Mouse (Mus musculus) layer of hippocampus, adult 8-10 months (tissue): ENCODE measurements around the gene Col4a2. TPM values are rescaled to one million over a fixed set of nuclear protein-coding genes. Genes with fewer than 3 reads are reported as not detected.
A peak's percentile ranks its signal among the peaks of the same experiment; 100 is the strongest.

Source experiments
- DNase-seq, 2 experiments: peaks; one replicate each; pipeline ENCODE4 v3.0.0; 2022; ENCODE audit warnings: low spot score in 2 of 2
- total RNA-seq, 4 experiments: library from RNA; stranded (reverse); gene quantifications; 2 replicates each; pipeline ENCODE4 v1.2.4; 2022

Gene Col4a2
- total RNA-seq, 4 experiments from 2014 or later = 39.6 to 55.5 (median 43.9) TPM

- DNase-seq = peak; percentile 78 to 84
These were observed 69.6 kb downstream of the Col4a2 start for GRCm38 (mm10) chr8:11382059-11382810.

GRCm38 (mm10) chr8:11382933-11383332, 70.3 kb downstream of the Col4a2 start:
- no peak for DNase-seq

- no peak for DNase-seq
These were observed 70.8 kb downstream of the Col4a2 start for GRCm38 (mm10) chr8:11383379-11383778.

GRCm38 (mm10) chr8:11384841-11385240, 72.2 kb downstream of the Col4a2 start:
- DNase-seq = no peak

GRCm38 (mm10) chr8:11385272-11385905, 72.8 kb downstream of the Col4a2 start:
- DNase-seq = no peak

GRCm38 (mm10) chr8:11387282-11387681, 74.7 kb downstream of the Col4a2 start:
- no peak for DNase-seq

- no peak for DNase-seq
These were observed 76.9 kb downstream of the Col4a2 start for GRCm38 (mm10) chr8:11389275-11390050.

- DNase-seq = peak in 1 of 2 experiments; percentile 58
These were observed 80.1 kb downstream of the Col4a2 start for GRCm38 (mm10) chr8:11392739-11393138.

- no peak for DNase-seq
These were observed 80.6 kb downstream of the Col4a2 start for GRCm38 (mm10) chr8:11393161-11393560.

- DNase-seq = no peak
These were observed 81.0 kb downstream of the Col4a2 start for GRCm38 (mm10) chr8:11393607-11394006.

- no peak for DNase-seq
These were observed 82.2 kb downstream of the Col4a2 start for GRCm38 (mm10) chr8:11394773-11395172.

- DNase-seq = no peak
These were observed 83.0 kb downstream of the Col4a2 start for GRCm38 (mm10) chr8:11395601-11396000.

- no peak for DNase-seq
These were observed 83.5 kb downstream of the Col4a2 start for GRCm38 (mm10) chr8:11396111-11396510.

- no peak for DNase-seq
These were observed 84.5 kb downstream of the Col4a2 start for GRCm38 (mm10) chr8:11397126-11397525.

- no peak for DNase-seq
These were observed 87.1 kb downstream of the Col4a2 start for GRCm38 (mm10) chr8:11399706-11400105.

- DNase-seq = no peak
These were observed 87.6 kb downstream of the Col4a2 start for GRCm38 (mm10) chr8:11400244-11400643.

- no peak for DNase-seq
These were observed 88.6 kb downstream of the Col4a2 start for GRCm38 (mm10) chr8:11401183-11401582.

GRCm38 (mm10) chr8:11402220-11402619, 89.6 kb downstream of the Col4a2 start:
- DNase-seq = no peak

- DNase-seq = no peak
These were observed 91.2 kb downstream of the Col4a2 start for GRCm38 (mm10) chr8:11403813-11404212.

- DNase-seq = no peak
These were observed 92.0 kb downstream of the Col4a2 start for GRCm38 (mm10) chr8:11404614-11405013.

- DNase-seq = peak; percentile 51 to 70
These were observed 93.3 kb downstream of the Col4a2 start for GRCm38 (mm10) chr8:11405722-11406481.
